Mouse (Mus musculus) layer of hippocampus, postnatal 36 days (tissue): ENCODE measurements around the gene Creg2. TPM values are rescaled to one million over a fixed set of nuclear protein-coding genes. Genes with fewer than 3 reads are reported as not detected.
"Not testable (repeated sequence)": the region's sequence is repeated elsewhere in the genome, so short reads cannot be mapped to it uniquely, and the experiment has no call there.

Experiments used
- DNase-seq, 2 experiments: peaks; one replicate each; pipeline ENCODE4 v3.0.0; 2022
- total RNA-seq, 2 experiments: library from RNA; stranded (reverse); gene quantifications; 2 replicates each; pipeline ENCODE4 v1.2.3; 2021

The Creg2 gene
- total RNA-seq, 2 experiments from 2014 or later: 96.3 to 105 TPM

- DNase-seq: no peak
Measured at GRCm38 (mm10) chr1:39593836-39594235, 57.4 kb downstream of the Creg2 start.

GRCm38 (mm10) chr1:39592090-39592489 lies 59.2 kb downstream of the Creg2 start:
- no peak for DNase-seq

GRCm38 (mm10) chr1:39591557-39591956 lies 59.7 kb downstream of the Creg2 start:
- DNase-seq: not testable (repeated sequence)

GRCm38 (mm10) chr1:39590193-39590592 lies 61.1 kb downstream of the Creg2 start:
- no peak for DNase-seq

GRCm38 (mm10) chr1:39585416-39585815 lies 65.9 kb downstream of the Creg2 start:
- no peak for DNase-seq

GRCm38 (mm10) chr1:39583173-39583572 lies 68.1 kb downstream of the Creg2 start:
- no peak for DNase-seq

GRCm38 (mm10) chr1:39581215-39581614 lies 70.1 kb downstream of the Creg2 start:
- no peak for DNase-seq

- no peak for DNase-seq
Measured at GRCm38 (mm10) chr1:39579139-39579538, 72.1 kb downstream of the Creg2 start.

GRCm38 (mm10) chr1:39578446-39578845 lies 72.8 kb downstream of the Creg2 start:
- DNase-seq: no peak

- DNase-seq: peak; percentile 96 to 97
Measured at GRCm38 (mm10) chr1:39577253-39577705, 74.0 kb downstream of the Creg2 start, which contains the start of gene Rnf149. Gene Rnf149 (minus strand): TSS chr1:39577405.

GRCm38 (mm10) chr1:39576431-39577243 lies 74.6 kb downstream of the Creg2 start:
- peak; percentile 69 to 74 for DNase-seq

- DNase-seq: no peak
Measured at GRCm38 (mm10) chr1:39575778-39576375, 75.4 kb downstream of the Creg2 start.

GRCm38 (mm10) chr1:39573890-39574289 lies 77.4 kb downstream of the Creg2 start:
- no peak for DNase-seq

- DNase-seq: no peak
Measured at GRCm38 (mm10) chr1:39571653-39572052, 79.6 kb downstream of the Creg2 start.

Other genes starting within 250 kb of the Creg2 start
- 10 to 100 TPM; 10.9 to 12.7 TPM for gene Tbc1d8, start 172.7 kb downstream of the Creg2 start, total RNA-seq
- gene Cnot11, start 116.5 kb downstream of the Creg2 start, total RNA-seq: 10 to 100 TPM; 22.5 to 22.8 TPM
- gene Rnf149, start 74.1 kb downstream of the Creg2 start, total RNA-seq: 10 to 100 TPM; 32.3 to 34.8 TPM
- under 1 TPM in 1 of 2 experiments, not detected in 1; 0.32 TPM for gene Rfx8, start 69.5 kb upstream of the Creg2 start, total RNA-seq
- not detected for gene Gm3646, start 153.9 kb upstream of the Creg2 start, total RNA-seq
- gene Map4k4, start 249.4 kb upstream of the Creg2 start, total RNA-seq: 100 to 1,000 TPM; 146 to 166 TPM